Comparison of ENCODE assay signal across 9 mouse cellular contexts in genomic region chr11:77629476-77629875, GRCm38 (mm10). TPM values are rescaled to one million over a fixed set of nuclear protein-coding genes. Genes with fewer than 3 reads are reported as not detected.
DNase-seq lines count a peak whose midpoint lies in the region; ATAC-seq and TF ChIP-seq lines count a peak whose summit lies in the region.
"Had no signal": no experiment of that assay in that cellular context is flagged by ENCODE, and none has a peak within 500 bp of the region (broad histone marks: within the 10 kb centered on the region; RNA-seq: fewer than 3 reads in every experiment).

No protein-coding gene starts in this region.

- peaks cover 10% of the 10 kb centered on the region for H3K4me1 ChIP-seq in lung, embryonic 14.5 days (ENCODE audit: insufficient read depth)
- peaks cover 6% of the 10 kb centered on the region for H3K4me1 ChIP-seq in heart, postnatal 0 days (ENCODE audit: control insufficient read depth, insufficient read depth)

- H3K27ac ChIP-seq in lung, embryonic 14.5 days (ENCODE audit: low read depth): no peak overlapping the region
- H3K27ac ChIP-seq in heart, postnatal 0 days (ENCODE audit: low read depth): no peak overlapping the region
- H3K27ac ChIP-seq: limb, embryonic 13.5 days had no signal

- no peak for TF ChIP-seq EP300 in heart, postnatal 0 days (IDR thresholded peaks at IDR 0.05; ENCODE audit: low read depth)

- peak; percentile 64 for DNase-seq in cerebellum, adult 9-10 months
- DNase-seq in cerebellum, adult 11 months: no peak
- DNase-seq in lung, embryonic 14.5 days: peak; percentile 77
- no peak for DNase-seq in lung, postnatal 4 days
- peak; percentile 75 for DNase-seq in heart, postnatal 0 days (ENCODE audit: low spot score)
- peak; percentile 59 for DNase-seq in splenic B cell, adult 2 months (ENCODE audit: low read depth, low spot score)
- no peak for DNase-seq in cerebellum, adult 18-20 months
- no peak for DNase-seq in gastrocnemius, postnatal 10 days

- TF ChIP-seq CTCF in lung, embryonic 14.5 days (IDR thresholded peaks at IDR 0.05; ENCODE audit: low read depth): peak; percentile 77
- TF ChIP-seq CTCF in heart, postnatal 0 days (IDR thresholded peaks at IDR 0.05; ENCODE audit: low read depth): peak; percentile 77

- ATAC-seq in lung, embryonic 14.5 days (ENCODE audit: insufficient read depth): peak; percentile 51; the same call in 1 of the 2 replicates
- peak; percentile 52; the same call in 1 of the 2 replicates for ATAC-seq in heart, postnatal 0 days (ENCODE audit: insufficient read depth, low read depth)

- no peak overlapping the region for H3K4me3 ChIP-seq in lung, embryonic 14.5 days (ENCODE audit: low read depth, low read length)
- H3K4me3 ChIP-seq in heart, postnatal 0 days (ENCODE audit: low read depth, low read length): no peak overlapping the region

- H3K27me3 ChIP-seq in lung, embryonic 14.5 days (ENCODE audit: insufficient read depth, low read length): no peaks in the 10 kb centered on the region
- H3K27me3 ChIP-seq in heart, postnatal 0 days (ENCODE audit: control insufficient read depth, insufficient read depth, low read length): no peaks in the 10 kb centered on the region
- no peaks in the 10 kb centered on the region; the same call in 1 of the 2 replicates for H3K27me3 ChIP-seq in splenic B cell, adult 2 months (ENCODE audit: control insufficient read depth, insufficient read depth, low read length, poor library complexity, severe bottlenecking)

- WGBS in lung, embryonic 14.5 days: 3% methylated on average over 1 of the region's 1 CpGs
- WGBS in heart, postnatal 0 days: 0% methylated on average over 1 of the region's 1 CpGs

- H3K36me3 ChIP-seq in lung, embryonic 14.5 days (ENCODE audit: insufficient read depth): no peaks in the 10 kb centered on the region
- H3K36me3 ChIP-seq in heart, postnatal 0 days (replicated peaks; ENCODE audit: control insufficient read depth, insufficient read depth, low read length): no peaks in the 10 kb centered on the region
- H3K36me3 ChIP-seq in splenic B cell, adult 2 months (ENCODE audit: control insufficient read depth, insufficient read depth, low read length, poor library complexity, severe bottlenecking): no peaks in the 10 kb centered on the region
- H3K36me3 ChIP-seq: limb, embryonic 13.5 days had no signal

- H3K9ac ChIP-seq in lung, embryonic 14.5 days: no peak overlapping the region
- no peak overlapping the region for H3K9ac ChIP-seq in heart, postnatal 0 days (replicated peaks; ENCODE audit: low read depth, low read length)
- H3K9ac ChIP-seq: limb, embryonic 13.5 days had no signal

- H3K4me2 ChIP-seq in lung, embryonic 14.5 days: no peak overlapping the region; the same call in 1 of the 2 replicates
- no peak overlapping the region for H3K4me2 ChIP-seq in heart, postnatal 0 days (ENCODE audit: low read depth, low read length)

- no peaks in the 10 kb centered on the region for H3K9me3 ChIP-seq in lung, embryonic 14.5 days (ENCODE audit: low read depth, low read length)
- H3K9me3 ChIP-seq in heart, postnatal 0 days (replicated peaks; ENCODE audit: control insufficient read depth, low read length): no peaks in the 10 kb centered on the region
- H3K9me3 ChIP-seq: limb, embryonic 13.5 days had no signal

RNA-seq across cellular contexts. Expression of gene Taok1, which starts 21.9 kb away (rescaled TPM):
- 20.8 TPM in 2 replicates for polyA plus RNA-seq in lung, embryonic 14.5 days (2014; fragmentation: Nextera tagmentation; extraction: Ambion mirVana)
- 29.5 and 35.9 TPM in 2 replicates for total RNA-seq in heart, postnatal 0 days (2014; rRNA removed; ENCODE audit: low replicate concordance)
- polyA plus RNA-seq in heart, postnatal 0 days (2015; fragmentation: Nextera tagmentation; extraction: Ambion mirVana): 13.7 and 14.2 TPM in 2 replicates
- 10 to 100 TPM; 39.7 to 43.7 TPM for total RNA-seq in gastrocnemius, postnatal 10 days (2021)

RNA-seq across cellular contexts. Expression of gene Nufip2, which starts 56.5 kb away (rescaled TPM):
- 6.5 and 7.5 TPM in 2 replicates for polyA plus RNA-seq in lung, embryonic 14.5 days (2014; fragmentation: Nextera tagmentation; extraction: Ambion mirVana)
- total RNA-seq in heart, postnatal 0 days (2014; rRNA removed; ENCODE audit: low replicate concordance): 30.5 and 55.1 TPM in 2 replicates
- 3.0 and 3.5 TPM in 2 replicates for polyA plus RNA-seq in heart, postnatal 0 days (2015; fragmentation: Nextera tagmentation; extraction: Ambion mirVana)
- total RNA-seq in gastrocnemius, postnatal 10 days (2021): 10 to 100 TPM; 43.0 to 57.7 TPM

Comparison
In these comparisons a context has a peak if more than half of its experiments do, and no peak if none do; other contexts are left out.
1. DNase-seq: peak in cerebellum, adult 9-10 months (single experiment), lung, embryonic 14.5 days (single experiment), heart, postnatal 0 days (single experiment) and splenic B cell, adult 2 months (single experiment); none in cerebellum, adult 11 months (single experiment), lung, postnatal 4 days (0 of 2), cerebellum, adult 18-20 months (0 of 2) and gastrocnemius, postnatal 10 days (single experiment).